Mouse (Mus musculus): ENCODE measurements around the gene Dnase2b. TPM values are rescaled to one million over a fixed set of nuclear protein-coding genes. Genes with fewer than 3 reads are reported as not detected.

Dnase2b gene
- polyA plus RNA-seq, 1 experiment from 2014 or later = not detected

GRCm38 (mm10) chr3:146589523-146589922 is 25.9 kb downstream of the Dnase2b start:
- 82% methylated on average over 6 of the region's 6 CpGs for WGBS
- Histone ChIP-seq H3K4me3 (no peak overlapping the region), H3K9ac (no peak overlapping the region), H3K27ac (replicated peaks) (peak overlapping the region; percentile 27), H3K36me3 (no peaks in the 10 kb centered on the region), H3K4me2 (no peak overlapping the region), H3K9me3 (no peaks in the 10 kb centered on the region), H3K27me3 (no peaks in the 10 kb centered on the region), H3K4me1 (replicated peaks) (no peaks in the 10 kb centered on the region)
- no peak for ATAC-seq (ENCODE audit: low FRiP score, low read depth)

GRCm38 (mm10) chr3:146586616-146587015 is 28.8 kb downstream of the Dnase2b start:
- Histone ChIP-seq H3K4me3 (no peak overlapping the region), H3K9me3 (no peaks in the 10 kb centered on the region), H3K4me1 (replicated peaks) (no peaks in the 10 kb centered on the region), H3K36me3 (no peaks in the 10 kb centered on the region), H3K9ac (no peak overlapping the region), H3K27me3 (no peaks in the 10 kb centered on the region), H3K4me2 (no peak overlapping the region), H3K27ac (replicated peaks) (no peak overlapping the region)
- ATAC-seq (ENCODE audit: low FRiP score, low read depth) = no peak
- 95% methylated on average over 14 of the region's 14 CpGs for WGBS

GRCm38 (mm10) chr3:146583908-146584307 is 31.5 kb downstream of the Dnase2b start:
- Histone ChIP-seq H3K4me3 (no peak overlapping the region), H3K27me3 (no peaks in the 10 kb centered on the region), H3K9me3 (no peaks in the 10 kb centered on the region), H3K27ac (replicated peaks) (no peak overlapping the region), H3K4me1 (replicated peaks) (no peaks in the 10 kb centered on the region), H3K9ac (no peak overlapping the region), H3K4me2 (no peak overlapping the region), H3K36me3 (no peaks in the 10 kb centered on the region)
- WGBS = 64% methylated on average over 5 of the region's 5 CpGs
- ATAC-seq (ENCODE audit: low FRiP score, low read depth) = no peak

GRCm38 (mm10) chr3:146583478-146583877 is 31.9 kb downstream of the Dnase2b start:
- H3K4me3 ChIP-seq = no peak overlapping the region
- no peaks in the 10 kb centered on the region for H3K9me3 ChIP-seq
- no peak overlapping the region for H3K27ac ChIP-seq (replicated peaks)
- H3K4me1 ChIP-seq (replicated peaks) = no peaks in the 10 kb centered on the region
- H3K36me3 ChIP-seq = no peaks in the 10 kb centered on the region
- H3K4me2 ChIP-seq = no peak overlapping the region
- H3K9ac ChIP-seq = no peak overlapping the region
- WGBS = 85% methylated on average over 4 of the region's 4 CpGs
- no peaks in the 10 kb centered on the region for H3K27me3 ChIP-seq
- no peak for ATAC-seq (ENCODE audit: low FRiP score, low read depth)

GRCm38 (mm10) chr3:146580039-146580729 is 35.2 kb downstream of the Dnase2b start:
- Histone ChIP-seq H3K9me3 (no peaks in the 10 kb centered on the region), H3K9ac (no peak overlapping the region), H3K4me3 (no peak overlapping the region), H3K4me1 (replicated peaks) (no peaks in the 10 kb centered on the region), H3K27ac (replicated peaks) (no peak overlapping the region), H3K36me3 (no peaks in the 10 kb centered on the region), H3K27me3 (no peaks in the 10 kb centered on the region), H3K4me2 (no peak overlapping the region)
- ATAC-seq (ENCODE audit: low FRiP score, low read depth) = no peak
- WGBS = 92% methylated on average over 3 of the region's 3 CpGs

- no peaks in the 10 kb centered on the region for H3K9me3 ChIP-seq
- no peaks in the 10 kb centered on the region for H3K27me3 ChIP-seq
- no peaks in the 10 kb centered on the region for H3K36me3 ChIP-seq
- H3K4me1 ChIP-seq (replicated peaks) = no peaks in the 10 kb centered on the region
- no peak overlapping the region for H3K9ac ChIP-seq
- no peak for ATAC-seq (ENCODE audit: low FRiP score, low read depth)
- H3K4me3 ChIP-seq = no peak overlapping the region
- 68% methylated on average over 2 of the region's 2 CpGs for WGBS
- H3K27ac ChIP-seq (replicated peaks) = no peak overlapping the region
- no peak overlapping the region for H3K4me2 ChIP-seq
These were observed 37.8 kb downstream of the Dnase2b start for GRCm38 (mm10) chr3:146577591-146577990.

GRCm38 (mm10) chr3:146571341-146571740 is 44.1 kb downstream of the Dnase2b start:
- Histone ChIP-seq H3K4me1 (replicated peaks) (no peaks in the 10 kb centered on the region), H3K36me3 (no peaks in the 10 kb centered on the region), H3K9ac (no peak overlapping the region), H3K4me2 (no peak overlapping the region), H3K4me3 (no peak overlapping the region), H3K27ac (replicated peaks) (no peak overlapping the region), H3K9me3 (no peaks in the 10 kb centered on the region), H3K27me3 (no peaks in the 10 kb centered on the region)
- 77% methylated on average over 1 of the region's 1 CpGs for WGBS
- ATAC-seq (ENCODE audit: low FRiP score, low read depth) = no peak

- Histone ChIP-seq H3K9me3 (no peaks in the 10 kb centered on the region), H3K27me3 (no peaks in the 10 kb centered on the region), H3K27ac (replicated peaks) (no peak overlapping the region), H3K4me1 (replicated peaks) (no peaks in the 10 kb centered on the region), H3K36me3 (no peaks in the 10 kb centered on the region), H3K4me2 (no peak overlapping the region), H3K4me3 (no peak overlapping the region), H3K9ac (no peak overlapping the region)
- no peak for ATAC-seq (ENCODE audit: low FRiP score, low read depth)
- WGBS = 84% methylated on average over 6 of the region's 6 CpGs
These were observed 44.5 kb downstream of the Dnase2b start for GRCm38 (mm10) chr3:146570939-146571338.

- no peak within 1 kb of the TSS for H3K27ac ChIP-seq (replicated peaks)
- H3K4me2 ChIP-seq = no peak within 1 kb of the TSS
- H3K9ac ChIP-seq = no peak within 1 kb of the TSS
- no peaks in the 10 kb centered on the region for H3K4me1 ChIP-seq (replicated peaks)
- no peak for ATAC-seq (ENCODE audit: low FRiP score, low read depth)
- WGBS = 85% methylated on average over 10 of the region's 10 CpGs
- H3K9me3 ChIP-seq = no peaks in the 10 kb centered on the region
- H3K27me3 ChIP-seq = no peaks in the 10 kb centered on the region
- no peaks in the 10 kb centered on the region for H3K36me3 ChIP-seq
- no peak within 1 kb of the TSS for H3K4me3 ChIP-seq
These were observed 45.1 kb downstream of the Dnase2b start, which contains the start of gene Uox for GRCm38 (mm10) chr3:146570148-146570782. TSS of gene Uox (plus strand) at chr3:146570426.

- WGBS = 91% methylated on average over 3 of the region's 3 CpGs
- H3K4me2 ChIP-seq = no peak overlapping the region
- H3K4me3 ChIP-seq = no peak overlapping the region
- no peaks in the 10 kb centered on the region for H3K9me3 ChIP-seq
- no peak overlapping the region for H3K27ac ChIP-seq (replicated peaks)
- no peaks in the 10 kb centered on the region for H3K36me3 ChIP-seq
- no peaks in the 10 kb centered on the region for H3K27me3 ChIP-seq
- no peak overlapping the region for H3K9ac ChIP-seq
- H3K4me1 ChIP-seq (replicated peaks) = peaks cover 3% of the 10 kb centered on the region
- no peak for ATAC-seq (ENCODE audit: low FRiP score, low read depth)
These were observed 45.8 kb downstream of the Dnase2b start for GRCm38 (mm10) chr3:146569594-146569993.

GRCm38 (mm10) chr3:146567884-146568530 is 47.4 kb downstream of the Dnase2b start:
- Histone ChIP-seq H3K27ac (replicated peaks) (no peak overlapping the region), H3K9ac (no peak overlapping the region), H3K4me2 (no peak overlapping the region), H3K36me3 (no peaks in the 10 kb centered on the region), H3K4me3 (no peak overlapping the region), H3K4me1 (replicated peaks) (peaks cover 5% of the 10 kb centered on the region), H3K27me3 (no peaks in the 10 kb centered on the region), H3K9me3 (no peaks in the 10 kb centered on the region)
- no peak for ATAC-seq (ENCODE audit: low FRiP score, low read depth)
- 73% methylated on average over 9 of the region's 9 CpGs for WGBS

GRCm38 (mm10) chr3:146567366-146567765 is 48.0 kb downstream of the Dnase2b start:
- ATAC-seq (ENCODE audit: low FRiP score, low read depth) = no peak
- Histone ChIP-seq H3K4me1 (replicated peaks) (peaks cover 5% of the 10 kb centered on the region), H3K36me3 (no peaks in the 10 kb centered on the region), H3K4me2 (no peak overlapping the region), H3K27ac (replicated peaks) (no peak overlapping the region), H3K9me3 (no peaks in the 10 kb centered on the region), H3K4me3 (no peak overlapping the region), H3K27me3 (no peaks in the 10 kb centered on the region), H3K9ac (no peak overlapping the region)
- 83% methylated on average over 7 of the region's 7 CpGs for whole genome bisulfite sequencing

Data from hindbrain, embryonic 15.5 days (tissue).